Mouse (Mus musculus) small intestine, adult 2 months (tissue): Measurements from ENCODE around the gene Tlx1. TPM values are rescaled to one million over a fixed set of nuclear protein-coding genes. Genes with fewer than 3 reads are reported as not detected.

Experiments used
- H3K27ac ChIP-seq: fragments of 200-500 bp; 2 replicates; pipeline ENCODE4 v1.5.1; 2012; ENCODE audit warnings: low read depth, low read length, control low read depth, inconsistent platforms; ENCODE audit not compliant: insufficient read depth
- H3K27me3 ChIP-seq: fragments of 200-500 bp; 2 replicates; pipeline ENCODE4 v1.6.1; 2012; ENCODE audit warnings: mild to moderate bottlenecking, moderate library complexity, low read length, inconsistent platforms; ENCODE audit not compliant: control insufficient read depth, insufficient read depth
- H3K36me3 ChIP-seq: fragments of 200-500 bp; 2 replicates; pipeline ENCODE4 v1.6.1; 2012; ENCODE audit warnings: mild to moderate bottlenecking, low read length, control low read depth, inconsistent platforms; ENCODE audit not compliant: control insufficient read depth, insufficient read depth
- H3K4me1 ChIP-seq: fragments of 200-500 bp; 2 replicates; pipeline ENCODE4 v1.6.1; 2012; ENCODE audit warnings: low read length, inconsistent platforms, mixed read lengths; ENCODE audit not compliant: control insufficient read depth, insufficient read depth, insufficient read length
- H3K4me3 ChIP-seq: fragments of 200-500 bp; 2 replicates; pipeline ENCODE4 v1.5.1; 2012; ENCODE audit warnings: low read depth, mild to moderate bottlenecking, control low read depth, inconsistent platforms, low read length, moderate library complexity
- CTCF ChIP-seq: fragments of 200-500 bp; IDR thresholded peaks from 2 replicates; pipeline ENCODE4 v1.5.1; 2012; ENCODE audit warnings: low read depth, mild to moderate bottlenecking, control low read depth, inconsistent platforms, low read length, moderate library complexity, mixed read lengths; ENCODE audit not compliant: insufficient replicate concordance, insufficient read length; ENCODE audit errors: extremely low read depth
- POLR2A ChIP-seq: fragments of 200-500 bp; IDR thresholded peaks from 2 replicates; pipeline ENCODE4 v1.6.1; 2012; ENCODE audit warnings: low read depth, mild to moderate bottlenecking, control low read depth, inconsistent platforms, low read length, moderate library complexity
- WGBS: fragments of 180-500 bp; shearing (Covaris S2); methylation state at CpG from one replicate; pipeline ENCODE4 v1.1.7; 2018; 5-methylcytosine and 5-hydroxymethylcytosine counted together
- polyA plus RNA-seq: library from polyadenylated mRNA; depleted of rRNA; stranded (reverse); fragments of >200 nt; gene quantifications from 2 replicates; pipeline ENCODE4 v1.2.3, GENCODE M21; 2012

Gene Tlx1
- polyA plus RNA-seq, 1 experiment: not detected

GRCm38 (mm10) chr19:45158896-45159295 is 8.4 kb downstream of the Tlx1 start:
- Histone ChIP-seq H3K4me1 (no peaks in the 10 kb centered on the region), H3K27me3 (peaks cover 68% of the 10 kb centered on the region), H3K4me3 (no peak overlapping the region), H3K27ac (no peak overlapping the region), H3K36me3 (no peaks in the 10 kb centered on the region)
- no peak for TF ChIP-seq CTCF
- whole genome bisulfite sequencing: 5% methylated on average over 20 of the region's 20 CpGs

DNA sequence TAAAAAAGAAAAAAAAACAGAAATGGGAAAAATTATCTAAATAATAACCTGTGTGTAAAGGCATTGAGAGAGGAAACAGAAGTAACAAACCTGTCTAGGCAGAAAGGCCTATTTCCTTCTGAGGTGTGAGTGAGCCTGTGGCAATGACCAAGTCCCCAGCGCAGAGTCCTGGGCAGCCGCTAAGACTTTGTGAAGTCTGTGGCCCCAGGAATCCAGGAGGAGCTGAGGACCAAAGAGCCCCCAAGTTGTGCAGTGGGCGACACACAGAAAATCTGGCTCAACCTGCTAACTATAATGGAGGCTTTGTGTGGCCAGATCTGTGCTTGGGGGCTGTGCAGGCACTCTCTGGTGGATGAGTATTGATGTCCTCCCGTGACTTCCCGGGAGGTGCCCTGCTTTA is 9.0 kb downstream of the Tlx1 start:
- Histone ChIP-seq H3K4me3 (no peak overlapping the region), H3K36me3 (no peaks in the 10 kb centered on the region), H3K27ac (no peak overlapping the region), H3K4me1 (no peaks in the 10 kb centered on the region), H3K27me3 (peaks cover 65% of the 10 kb centered on the region)
- TF ChIP-seq CTCF (no peak), POLR2A (no peak)
- WGBS: 11% methylated on average over 5 of the region's 5 CpGs

DNA sequence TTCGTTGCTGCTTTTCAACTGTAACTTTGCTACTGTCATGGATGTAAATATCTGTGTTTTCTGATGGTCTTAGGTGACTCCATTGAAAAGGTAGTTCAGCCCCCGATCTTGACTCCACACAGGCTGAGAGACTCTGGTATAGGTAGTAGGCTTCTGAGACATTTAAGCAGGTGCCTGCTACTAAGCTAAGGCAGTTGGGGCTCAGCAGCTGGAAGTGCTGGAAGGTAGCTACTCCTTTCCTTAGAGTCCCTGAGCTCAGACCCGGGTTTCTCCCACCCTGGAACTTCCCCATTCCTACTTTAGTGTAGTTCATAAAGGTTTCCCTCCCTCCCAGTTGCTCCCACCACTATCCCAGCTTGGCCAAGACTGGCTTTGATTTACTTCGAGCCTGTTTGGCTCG is 9.5 kb downstream of the Tlx1 start:
- H3K27me3 ChIP-seq: peaks cover 64% of the 10 kb centered on the region
- TF ChIP-seq CTCF (no peak), POLR2A (no peak)
- H3K4me1 ChIP-seq: no peaks in the 10 kb centered on the region
- 6% methylated on average over 5 of the region's 5 CpGs for WGBS
- H3K4me3 ChIP-seq: no peak overlapping the region
- no peak overlapping the region for H3K27ac ChIP-seq
- no peaks in the 10 kb centered on the region for H3K36me3 ChIP-seq

- Histone ChIP-seq H3K27me3 (peaks cover 58% of the 10 kb centered on the region), H3K27ac (no peak overlapping the region), H3K36me3 (no peaks in the 10 kb centered on the region), H3K4me1 (no peaks in the 10 kb centered on the region), H3K4me3 (no peak overlapping the region)
- TF ChIP-seq CTCF (no peak), POLR2A (no peak)
- WGBS: 1% methylated on average over 5 of the region's 5 CpGs
These were observed 10.0 kb downstream of the Tlx1 start for GRCm38 (mm10) chr19:45160523-45160922.

- H3K36me3 ChIP-seq: no peaks in the 10 kb centered on the region
- no peak overlapping the region for H3K27ac ChIP-seq
- peak overlapping the region; percentile 2; the same call in 1 of the 2 replicates for H3K4me3 ChIP-seq
- H3K27me3 ChIP-seq: peaks cover 53% of the 10 kb centered on the region
- WGBS: 3% methylated on average over 12 of the region's 12 CpGs
- TF ChIP-seq CTCF (peak; percentile 79; the same call in 1 of the 2 replicates), POLR2A (no peak)
- H3K4me1 ChIP-seq: no peaks in the 10 kb centered on the region
These were observed 10.6 kb downstream of the Tlx1 start for GRCm38 (mm10) chr19:45161093-45161492.

DNA sequence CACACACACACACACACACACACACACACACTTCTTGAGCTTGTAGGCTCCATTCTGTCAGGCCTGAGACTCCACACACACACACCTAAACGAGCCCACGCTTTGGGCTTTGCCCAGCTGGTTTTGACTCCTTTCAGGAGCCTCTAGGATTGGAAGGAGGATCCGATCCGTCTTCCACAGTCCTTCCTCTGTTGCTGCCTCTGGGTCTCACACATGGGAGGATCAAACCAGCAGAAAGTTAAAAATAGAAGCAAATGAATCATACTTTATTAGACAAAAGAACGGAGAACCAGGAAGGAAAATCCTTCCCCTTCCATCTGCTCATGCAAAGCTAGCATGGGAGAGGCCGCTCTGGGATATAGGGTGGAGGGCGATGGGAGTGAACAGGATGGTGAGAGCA is 11.7 kb downstream of the Tlx1 start:
- no peak overlapping the region for H3K4me3 ChIP-seq
- no peak overlapping the region for H3K27ac ChIP-seq
- H3K4me1 ChIP-seq: no peaks in the 10 kb centered on the region
- H3K27me3 ChIP-seq: peaks cover 46% of the 10 kb centered on the region
- no peaks in the 10 kb centered on the region for H3K36me3 ChIP-seq
- TF ChIP-seq CTCF (no peak), POLR2A (no peak)
- 36% methylated on average over 7 of the region's 7 CpGs for WGBS

- TF ChIP-seq POLR2A (no peak), CTCF (no peak)
- 6% methylated on average over 12 of the region's 12 CpGs for WGBS
- H3K4me1 ChIP-seq: no peaks in the 10 kb centered on the region
- no peak overlapping the region for H3K27ac ChIP-seq
- H3K4me3 ChIP-seq: no peak overlapping the region
- H3K36me3 ChIP-seq: no peaks in the 10 kb centered on the region
- peaks cover 41% of the 10 kb centered on the region for H3K27me3 ChIP-seq
These were observed 12.4 kb downstream of the Tlx1 start for GRCm38 (mm10) chr19:45162871-45163270.

- WGBS: 64% methylated on average over 7 of the region's 7 CpGs
- no peak overlapping the region for H3K4me3 ChIP-seq
- TF ChIP-seq POLR2A (no peak), CTCF (no peak)
- no peaks in the 10 kb centered on the region for H3K36me3 ChIP-seq
- H3K4me1 ChIP-seq: no peaks in the 10 kb centered on the region
- no peaks in the 10 kb centered on the region; the same call in 1 of the 2 replicates for H3K27me3 ChIP-seq
- H3K27ac ChIP-seq: no peak overlapping the region
These were observed 20.0 kb downstream of the Tlx1 start for GRCm38 (mm10) chr19:45170451-45170850.
